Mouse (Mus musculus) small intestine, adult 2 months (tissue): ENCODE measurements around the gene Parg. TPM values are rescaled to one million over a fixed set of nuclear protein-coding genes. Genes with fewer than 3 reads are reported as not detected.
"Not testable (repeated sequence)": the region's sequence is repeated elsewhere in the genome, so short reads cannot be mapped to it uniquely, and the experiment has no call there.

Source experiments
- H3K27ac ChIP-seq: fragments of 200-500 bp; 2 replicates; pipeline ENCODE4 v1.5.1; 2012; ENCODE audit warnings: low read depth, low read length, control low read depth, inconsistent platforms; ENCODE audit not compliant: insufficient read depth
- H3K27me3 ChIP-seq: fragments of 200-500 bp; 2 replicates; pipeline ENCODE4 v1.6.1; 2012; ENCODE audit warnings: mild to moderate bottlenecking, moderate library complexity, low read length, inconsistent platforms; ENCODE audit not compliant: control insufficient read depth, insufficient read depth
- H3K36me3 ChIP-seq: fragments of 200-500 bp; 2 replicates; pipeline ENCODE4 v1.6.1; 2012; ENCODE audit warnings: mild to moderate bottlenecking, low read length, control low read depth, inconsistent platforms; ENCODE audit not compliant: control insufficient read depth, insufficient read depth
- H3K4me1 ChIP-seq: fragments of 200-500 bp; 2 replicates; pipeline ENCODE4 v1.6.1; 2012; ENCODE audit warnings: low read length, inconsistent platforms, mixed read lengths; ENCODE audit not compliant: control insufficient read depth, insufficient read depth, insufficient read length
- H3K4me3 ChIP-seq: fragments of 200-500 bp; 2 replicates; pipeline ENCODE4 v1.5.1; 2012; ENCODE audit warnings: low read depth, mild to moderate bottlenecking, control low read depth, inconsistent platforms, low read length, moderate library complexity
- CTCF ChIP-seq: fragments of 200-500 bp; IDR thresholded peaks from 2 replicates; pipeline ENCODE4 v1.5.1; 2012; ENCODE audit warnings: low read depth, mild to moderate bottlenecking, control low read depth, inconsistent platforms, low read length, moderate library complexity, mixed read lengths; ENCODE audit not compliant: insufficient replicate concordance, insufficient read length; ENCODE audit errors: extremely low read depth
- POLR2A ChIP-seq: fragments of 200-500 bp; IDR thresholded peaks from 2 replicates; pipeline ENCODE4 v1.6.1; 2012; ENCODE audit warnings: low read depth, mild to moderate bottlenecking, control low read depth, inconsistent platforms, low read length, moderate library complexity
- WGBS: fragments of 180-500 bp; shearing (Covaris S2); methylation state at CpG from one replicate; pipeline ENCODE4 v1.1.7; 2018; 5-methylcytosine and 5-hydroxymethylcytosine counted together
- polyA plus RNA-seq: library from polyadenylated mRNA; depleted of rRNA; stranded (reverse); fragments of >200 nt; gene quantifications from 2 replicates; pipeline ENCODE4 v1.2.3, GENCODE M21; 2012

Parg gene
- polyA plus RNA-seq, 1 experiment: 3.0 TPM

- TF ChIP-seq CTCF: no peak
- no peak for TF ChIP-seq POLR2A
- Histone ChIP-seq H3K27me3 (no peaks in the 10 kb centered on the region), H3K4me3 (no peak overlapping the region), H3K4me1 (peaks cover 13% of the 10 kb centered on the region; the same call in 1 of the 2 replicates), H3K36me3 (peaks cover 4% of the 10 kb centered on the region), H3K27ac (no peak overlapping the region)
- WGBS: 48% methylated on average over 2 of the region's 2 CpGs
These were observed 35.7 kb upstream of the Parg start for GRCm38 (mm10) chr14:32166062-32166441.

DNA sequence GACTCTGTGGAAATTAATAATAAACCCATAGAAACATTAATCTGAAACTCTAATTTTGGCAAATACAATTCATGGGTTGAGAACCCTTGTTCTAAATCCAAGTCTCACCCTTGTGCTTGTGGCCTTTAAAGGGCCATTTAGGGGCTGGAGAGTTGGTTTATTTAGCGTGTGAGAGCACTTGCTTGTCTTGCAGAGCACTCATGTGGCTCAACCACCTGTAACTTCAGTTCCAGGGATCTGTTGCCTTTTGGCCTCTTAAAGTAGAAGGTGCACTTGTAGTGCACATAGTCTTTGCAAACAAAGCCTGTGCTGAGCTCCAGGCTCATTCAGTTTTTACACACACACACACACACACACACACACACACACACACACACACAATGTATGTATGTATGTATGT, 34.9 kb upstream of the Parg start:
- TF ChIP-seq POLR2A (no peak), CTCF (no peak)
- Histone ChIP-seq H3K4me3 (no peak overlapping the region), H3K4me1 (peaks cover 9% of the 10 kb centered on the region; the same call in 1 of the 2 replicates), H3K27ac (no peak overlapping the region), H3K27me3 (no peaks in the 10 kb centered on the region), H3K36me3 (peaks cover 6% of the 10 kb centered on the region)
- 55% methylated on average over 1 of the region's 1 CpGs for WGBS

- 73% methylated on average over 5 of the region's 5 CpGs for WGBS
- Histone ChIP-seq H3K27ac (no peak overlapping the region), H3K4me1 (peaks cover 8% of the 10 kb centered on the region; the same call in 1 of the 2 replicates), H3K27me3 (no peaks in the 10 kb centered on the region), H3K36me3 (peaks cover 6% of the 10 kb centered on the region), H3K4me3 (no peak overlapping the region)
- no peak for TF ChIP-seq CTCF
- TF ChIP-seq POLR2A: no peak
These were observed 34.4 kb upstream of the Parg start for GRCm38 (mm10) chr14:32167326-32167725.

GRCm38 (mm10) chr14:32168653-32169231, 33.0 kb upstream of the Parg start:
- H3K36me3 ChIP-seq: peaks cover 16% of the 10 kb centered on the region
- H3K27ac ChIP-seq: no peak overlapping the region
- TF ChIP-seq POLR2A (no peak), CTCF (no peak)
- peaks cover 6% of the 10 kb centered on the region; the same call in 1 of the 2 replicates for H3K4me1 ChIP-seq
- H3K27me3 ChIP-seq: no peaks in the 10 kb centered on the region
- 76% methylated on average over 3 of the region's 3 CpGs for WGBS
- H3K4me3 ChIP-seq: no peak overlapping the region

DNA sequence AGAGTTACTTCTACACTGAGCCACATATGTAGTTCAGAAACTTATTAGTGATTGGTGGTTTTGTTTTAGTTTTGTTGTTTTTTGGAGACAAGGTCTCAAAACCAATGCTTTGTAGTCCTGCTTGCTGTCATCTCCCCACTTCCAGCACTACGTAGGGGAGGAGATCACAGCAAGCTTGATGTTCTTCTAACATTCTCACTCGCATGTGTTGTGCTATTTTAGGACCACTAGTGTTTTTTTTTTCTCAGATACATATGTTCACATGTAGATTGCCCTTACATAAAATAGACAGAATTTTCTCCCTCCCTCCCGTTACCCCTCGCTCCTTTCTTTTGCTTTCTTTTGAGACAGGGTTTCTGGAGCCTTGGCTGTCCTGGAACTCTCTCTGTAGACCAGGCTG, 31.6 kb upstream of the Parg start:
- no peak overlapping the region for H3K27ac ChIP-seq
- peaks cover 3% of the 10 kb centered on the region; the same call in 1 of the 2 replicates for H3K4me1 ChIP-seq
- TF ChIP-seq CTCF (no peak), POLR2A (no peak)
- 90% methylated on average over 4 of the region's 4 CpGs for WGBS
- peaks cover 23% of the 10 kb centered on the region for H3K36me3 ChIP-seq
- no peak overlapping the region for H3K4me3 ChIP-seq
- no peaks in the 10 kb centered on the region for H3K27me3 ChIP-seq

- TF ChIP-seq CTCF (no peak), POLR2A (no peak)
- Histone ChIP-seq H3K36me3 (peaks cover 38% of the 10 kb centered on the region), H3K4me3 (no peak overlapping the region), H3K27me3 (no peaks in the 10 kb centered on the region), H3K4me1 (no peaks in the 10 kb centered on the region), H3K27ac (no peak overlapping the region)
- 77% methylated on average over 2 of the region's 2 CpGs for WGBS
These were observed 26.4 kb upstream of the Parg start for GRCm38 (mm10) chr14:32175310-32175709.

GRCm38 (mm10) chr14:32176590-32176989, 25.2 kb upstream of the Parg start:
- WGBS: 48% methylated on average over 5 of the region's 5 CpGs
- not testable (repeated sequence) for H3K27ac ChIP-seq, H3K27me3 ChIP-seq, H3K4me1 ChIP-seq, H3K4me3 ChIP-seq
- H3K36me3 ChIP-seq: peaks cover 41% of the 10 kb centered on the region
